Mouse (Mus musculus): ENCODE measurements at regions not wholly inside any gene's neighbourhood (a gene's known extent, or its start where the extent isn't known, plus 50 kb on each side); places are given as distances from the start of the nearest gene placed in this dataset.

DNA sequence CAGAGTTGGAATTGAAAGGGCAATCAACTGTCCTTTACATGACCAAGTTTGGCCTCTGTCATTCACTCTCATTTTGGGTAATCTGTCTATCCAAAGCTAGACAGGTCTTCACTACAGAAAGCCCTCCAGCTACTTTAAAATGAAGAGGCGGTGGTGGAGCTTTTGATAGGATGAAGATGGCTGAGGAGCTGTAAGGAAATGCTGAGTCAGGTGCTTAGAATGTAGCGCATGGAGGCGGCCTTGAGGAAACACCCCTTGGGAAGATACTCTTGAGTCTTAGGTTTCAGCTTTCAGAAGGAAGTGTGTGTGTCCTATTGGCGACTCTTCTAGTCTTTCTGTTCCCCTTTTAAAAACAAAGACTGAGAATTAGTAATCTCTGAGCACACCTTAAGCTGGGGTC, 214.4 kb upstream of the Osr1 start:
- Histone ChIP-seq H3K4me3 (no peak overlapping the region), H3K27ac (replicated peaks) (no peak overlapping the region), H3K4me1 (replicated peaks) (no peaks in the 10 kb centered on the region), H3K27me3 (no peaks in the 10 kb centered on the region), H3K9me3 (no peaks in the 10 kb centered on the region), H3K4me2 (no peak overlapping the region), H3K9ac (no peak overlapping the region), H3K36me3 (no peaks in the 10 kb centered on the region)
- ATAC-seq (ENCODE audit: low FRiP score, low read depth): no peak
- 92% methylated on average over 4 of the region's 4 CpGs for WGBS

DNA sequence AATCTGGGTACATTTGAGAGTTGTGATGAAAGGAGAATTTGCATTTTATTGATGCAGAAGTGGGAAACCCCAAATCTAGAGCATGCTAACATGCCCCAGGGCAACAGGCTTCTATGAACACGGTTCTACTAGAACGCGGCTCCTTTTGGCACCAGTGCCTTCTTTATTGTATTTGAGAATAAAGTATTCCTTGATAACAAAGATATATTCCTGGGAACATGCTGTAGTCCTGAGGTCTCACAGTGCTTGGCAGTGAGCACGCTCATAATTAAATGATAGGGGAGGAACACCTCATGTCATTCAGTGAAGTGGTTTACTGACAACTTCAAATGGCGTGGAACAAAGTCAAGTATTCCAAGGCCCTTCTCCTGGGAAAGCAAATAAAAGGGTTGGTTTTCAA, 212.1 kb upstream of the Osr1 start:
- no peak for ATAC-seq (ENCODE audit: low FRiP score, low read depth)
- H3K9me3 ChIP-seq: no peaks in the 10 kb centered on the region
- 83% methylated on average over 5 of the region's 5 CpGs for WGBS
- H3K4me3 ChIP-seq: no peak overlapping the region
- H3K4me1 ChIP-seq (replicated peaks): no peaks in the 10 kb centered on the region
- no peak overlapping the region for H3K4me2 ChIP-seq
- H3K27ac ChIP-seq (replicated peaks): no peak overlapping the region
- H3K36me3 ChIP-seq: no peaks in the 10 kb centered on the region
- no peaks in the 10 kb centered on the region for H3K27me3 ChIP-seq
- no peak overlapping the region for H3K9ac ChIP-seq

DNA sequence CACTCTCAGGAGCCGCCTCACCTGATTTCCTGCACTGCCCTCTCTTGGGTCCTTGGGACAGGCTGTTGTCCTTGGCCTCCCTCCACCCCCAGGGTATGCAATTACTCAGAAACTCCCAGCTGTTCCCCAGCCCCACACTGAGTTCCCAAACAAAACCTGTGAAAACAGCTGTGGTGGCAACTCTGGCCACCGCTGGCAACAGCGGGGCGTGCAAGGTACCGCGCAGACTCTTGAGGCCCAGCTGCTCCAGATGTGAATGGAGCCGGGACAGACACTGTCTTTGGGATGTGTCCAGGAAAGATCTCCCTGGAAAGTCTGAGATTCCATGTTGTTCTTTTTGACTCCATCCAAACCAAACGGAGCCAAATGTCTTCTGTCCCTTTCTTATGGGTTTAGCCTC, 211.0 kb upstream of the Osr1 start:
- H3K4me2 ChIP-seq: no peak overlapping the region
- no peaks in the 10 kb centered on the region for H3K9me3 ChIP-seq
- no peaks in the 10 kb centered on the region for H3K27me3 ChIP-seq
- WGBS: 48% methylated on average over 8 of the region's 8 CpGs
- no peak overlapping the region for H3K4me3 ChIP-seq
- no peaks in the 10 kb centered on the region for H3K36me3 ChIP-seq
- no peaks in the 10 kb centered on the region for H3K4me1 ChIP-seq (replicated peaks)
- H3K9ac ChIP-seq: no peak overlapping the region
- no peak for ATAC-seq (ENCODE audit: low FRiP score, low read depth)
- H3K27ac ChIP-seq (replicated peaks): no peak overlapping the region

DNA sequence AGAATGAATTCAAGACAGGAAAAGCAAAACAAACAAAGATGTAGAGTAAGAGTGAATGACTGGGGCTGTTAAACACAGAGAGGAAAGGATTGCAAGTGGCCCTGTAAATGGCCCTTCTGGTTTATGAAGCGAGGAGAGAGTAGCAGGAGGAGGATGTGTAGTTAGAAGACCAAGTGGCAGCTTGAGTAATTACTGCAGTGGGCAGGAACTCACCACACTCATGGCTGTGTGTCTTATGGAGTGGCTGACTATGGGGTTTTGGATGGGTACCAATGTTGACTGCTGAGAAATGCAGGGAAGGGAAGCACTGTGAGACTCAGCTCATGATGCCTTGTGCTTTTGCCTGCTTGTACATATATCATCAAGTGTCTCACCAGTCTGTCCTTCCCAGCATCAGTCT, 204.0 kb upstream of the Osr1 start:
- Histone ChIP-seq H3K9ac (no peak overlapping the region), H3K4me1 (replicated peaks) (no peaks in the 10 kb centered on the region), H3K4me3 (no peak overlapping the region), H3K27me3 (no peaks in the 10 kb centered on the region), H3K9me3 (no peaks in the 10 kb centered on the region), H3K27ac (replicated peaks) (no peak overlapping the region), H3K4me2 (no peak overlapping the region), H3K36me3 (no peaks in the 10 kb centered on the region)
- no peak for ATAC-seq (ENCODE audit: low FRiP score, low read depth)
- WGBS: 83% methylated on average over 1 of the region's 1 CpGs

DNA sequence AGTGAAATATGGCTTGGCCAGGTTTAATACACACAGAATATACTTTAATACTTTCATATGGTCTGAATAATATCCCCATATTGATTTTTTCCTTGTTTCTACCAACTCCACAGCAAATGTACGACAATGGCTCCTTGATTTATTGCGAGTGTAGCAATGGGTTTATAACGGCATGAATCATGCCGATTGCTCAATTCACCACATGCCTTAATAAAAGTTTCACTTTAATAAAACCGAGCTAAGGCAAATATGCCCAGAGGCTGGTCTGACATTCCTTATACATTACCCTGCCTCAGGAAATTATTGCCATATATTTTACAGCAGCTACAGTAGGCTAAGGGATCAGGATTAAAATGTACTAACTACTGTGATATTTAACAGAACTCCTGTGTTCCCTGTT, 201.2 kb upstream of the Osr1 start:
- Histone ChIP-seq H3K27me3 (no peaks in the 10 kb centered on the region), H3K4me2 (no peak overlapping the region), H3K36me3 (no peaks in the 10 kb centered on the region), H3K4me3 (no peak overlapping the region), H3K9me3 (no peaks in the 10 kb centered on the region), H3K27ac (replicated peaks) (no peak overlapping the region), H3K4me1 (replicated peaks) (no peaks in the 10 kb centered on the region), H3K9ac (no peak overlapping the region)
- WGBS: 86% methylated on average over 5 of the region's 5 CpGs
- ATAC-seq (ENCODE audit: low FRiP score, low read depth): no peak

DNA sequence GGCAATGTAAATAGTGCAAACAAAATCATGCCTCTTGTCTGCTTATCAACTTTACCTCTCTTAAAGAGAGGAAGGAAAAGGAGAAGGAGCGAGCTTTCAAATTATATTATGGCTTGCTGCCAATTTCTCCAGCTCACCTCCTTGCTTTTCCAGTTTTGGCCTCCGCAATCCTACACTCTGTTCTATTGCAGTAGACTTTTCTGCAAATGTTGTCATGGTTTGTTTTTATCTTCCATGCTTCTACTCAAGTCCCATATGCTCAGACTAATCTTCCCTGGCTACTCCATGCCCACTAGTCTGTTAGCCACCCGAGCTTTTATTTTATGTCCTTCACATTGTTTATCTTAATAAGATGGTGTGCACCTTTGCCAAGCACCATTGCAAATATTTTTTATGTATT, 168.0 kb upstream of the Osr1 start:
- Histone ChIP-seq H3K4me2 (no peak overlapping the region), H3K9me3 (no peaks in the 10 kb centered on the region), H3K9ac (no peak overlapping the region), H3K4me3 (no peak overlapping the region), H3K36me3 (no peaks in the 10 kb centered on the region), H3K27me3 (no peaks in the 10 kb centered on the region), H3K27ac (replicated peaks) (no peak overlapping the region), H3K4me1 (replicated peaks) (no peaks in the 10 kb centered on the region)
- no peak for ATAC-seq (ENCODE audit: low FRiP score, low read depth)
- 76% methylated on average over 3 of the region's 3 CpGs for WGBS

DNA sequence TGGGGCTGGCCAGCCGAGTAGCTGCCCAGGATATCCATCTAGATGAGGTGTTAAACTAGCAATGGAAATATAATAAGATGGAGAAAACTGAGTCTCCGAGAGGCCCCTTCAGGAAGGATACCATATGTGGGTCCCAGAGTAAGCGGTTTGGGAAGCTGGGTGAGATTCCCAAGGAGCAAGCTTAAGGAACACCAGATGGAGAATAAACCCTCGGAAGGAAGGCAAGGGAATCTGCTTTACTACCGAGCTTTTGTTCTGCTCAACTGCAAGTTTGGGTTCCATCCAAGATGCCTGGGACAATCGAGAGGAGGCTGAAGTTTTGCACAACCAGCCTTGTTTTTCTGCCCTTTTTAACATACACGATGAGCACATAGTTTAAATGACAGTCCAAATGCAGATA, 164.9 kb upstream of the Osr1 start:
- Histone ChIP-seq H3K4me1 (replicated peaks) (no peaks in the 10 kb centered on the region), H3K9me3 (no peaks in the 10 kb centered on the region), H3K9ac (no peak overlapping the region), H3K36me3 (no peaks in the 10 kb centered on the region), H3K27ac (replicated peaks) (no peak overlapping the region), H3K27me3 (no peaks in the 10 kb centered on the region), H3K4me2 (no peak overlapping the region), H3K4me3 (no peak overlapping the region)
- 70% methylated on average over 7 of the region's 7 CpGs for WGBS
- no peak for ATAC-seq (ENCODE audit: low FRiP score, low read depth)

DNA sequence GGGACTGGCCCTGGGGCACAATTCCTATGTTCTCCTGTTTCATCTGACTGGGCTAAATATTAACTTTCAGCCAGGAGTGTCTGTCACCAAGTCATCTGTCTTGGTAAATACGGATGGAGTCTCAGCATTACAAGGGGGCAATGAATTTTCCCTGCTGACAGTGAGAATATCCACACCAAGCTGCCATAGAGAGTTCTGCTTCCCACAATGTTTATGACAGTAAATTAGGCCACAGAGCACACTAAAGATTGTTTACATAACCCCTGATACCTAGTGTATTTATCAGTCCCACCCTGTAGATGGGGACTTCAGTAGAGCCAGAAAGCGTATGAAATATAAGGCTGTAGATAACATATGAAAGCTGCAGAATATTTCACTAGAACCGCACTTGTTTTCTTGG, 150.6 kb upstream of the Osr1 start:
- no peak overlapping the region for H3K4me3 ChIP-seq
- H3K9me3 ChIP-seq: no peaks in the 10 kb centered on the region
- no peaks in the 10 kb centered on the region for H3K4me1 ChIP-seq (replicated peaks)
- ATAC-seq (ENCODE audit: low FRiP score, low read depth): no peak
- no peak overlapping the region for H3K9ac ChIP-seq
- H3K27ac ChIP-seq (replicated peaks): no peak overlapping the region
- H3K4me2 ChIP-seq: no peak overlapping the region
- no peaks in the 10 kb centered on the region for H3K36me3 ChIP-seq
- H3K27me3 ChIP-seq: no peaks in the 10 kb centered on the region
- WGBS: 70% methylated on average over 3 of the region's 3 CpGs

DNA sequence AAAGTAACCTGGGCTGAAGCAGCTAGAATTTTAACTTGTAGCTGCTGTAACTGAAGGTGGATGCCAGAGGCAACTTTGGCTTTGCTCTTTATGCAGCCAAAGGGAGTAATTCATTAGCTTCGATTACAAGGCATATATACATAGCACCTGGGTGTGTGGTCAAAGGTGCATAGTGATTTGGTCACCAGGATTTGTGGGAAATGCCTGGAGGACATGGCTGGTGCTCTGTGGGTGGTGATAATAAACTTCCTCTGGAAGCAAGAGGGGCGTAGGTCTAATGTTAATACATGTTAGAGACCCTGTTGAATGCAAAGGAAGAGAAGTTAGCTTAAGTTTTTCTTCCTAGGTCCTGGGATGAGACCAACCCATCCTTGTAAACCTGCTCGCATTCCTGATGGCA, 139.3 kb upstream of the Osr1 start:
- H3K4me1 ChIP-seq (replicated peaks): no peaks in the 10 kb centered on the region
- ATAC-seq (ENCODE audit: low FRiP score, low read depth): no peak
- H3K9me3 ChIP-seq: no peaks in the 10 kb centered on the region
- H3K4me2 ChIP-seq: no peak overlapping the region
- WGBS: 79% methylated on average over 3 of the region's 3 CpGs
- no peaks in the 10 kb centered on the region for H3K36me3 ChIP-seq
- no peak overlapping the region for H3K9ac ChIP-seq
- H3K4me3 ChIP-seq: no peak overlapping the region
- H3K27ac ChIP-seq (replicated peaks): no peak overlapping the region
- H3K27me3 ChIP-seq: no peaks in the 10 kb centered on the region

DNA sequence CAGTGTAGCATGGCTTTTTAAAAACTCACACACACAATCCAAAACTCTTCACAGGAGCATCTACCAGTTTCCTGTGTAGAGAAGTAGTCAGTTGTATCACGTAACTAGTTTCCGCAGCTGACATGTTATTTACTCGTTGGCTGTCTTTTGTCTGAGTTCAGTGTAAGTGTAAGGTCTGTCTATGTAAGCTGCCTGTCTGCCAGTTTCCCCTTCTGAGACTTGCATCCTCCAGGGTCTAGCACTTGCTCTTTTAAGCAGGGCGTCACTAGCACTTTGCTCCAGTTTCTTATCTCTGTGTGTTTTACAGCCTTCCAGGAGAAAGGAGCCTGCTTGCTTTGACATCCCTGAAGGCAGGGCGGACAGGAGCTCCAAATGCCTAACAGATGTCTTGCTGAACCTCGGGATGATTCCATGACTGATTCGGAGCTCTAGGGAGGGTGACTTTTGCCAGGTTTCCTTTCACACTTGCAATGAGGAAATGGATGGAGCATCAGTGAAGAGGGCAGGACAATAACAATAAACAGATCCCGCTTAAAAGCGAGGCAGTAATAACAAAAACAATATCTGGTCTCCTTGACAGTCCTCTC, 131.2 kb upstream of the Osr1 start:
- 75% methylated on average over 9 of the region's 9 CpGs for WGBS
- H3K4me1 ChIP-seq (replicated peaks): no peaks in the 10 kb centered on the region
- no peaks in the 10 kb centered on the region for H3K27me3 ChIP-seq
- no peaks in the 10 kb centered on the region for H3K36me3 ChIP-seq
- H3K9me3 ChIP-seq: no peaks in the 10 kb centered on the region
- no peak overlapping the region for H3K9ac ChIP-seq
- no peak overlapping the region for H3K27ac ChIP-seq (replicated peaks)
- no peak for ATAC-seq (ENCODE audit: low FRiP score, low read depth)
- H3K4me2 ChIP-seq: no peak overlapping the region
- no peak overlapping the region for H3K4me3 ChIP-seq

DNA sequence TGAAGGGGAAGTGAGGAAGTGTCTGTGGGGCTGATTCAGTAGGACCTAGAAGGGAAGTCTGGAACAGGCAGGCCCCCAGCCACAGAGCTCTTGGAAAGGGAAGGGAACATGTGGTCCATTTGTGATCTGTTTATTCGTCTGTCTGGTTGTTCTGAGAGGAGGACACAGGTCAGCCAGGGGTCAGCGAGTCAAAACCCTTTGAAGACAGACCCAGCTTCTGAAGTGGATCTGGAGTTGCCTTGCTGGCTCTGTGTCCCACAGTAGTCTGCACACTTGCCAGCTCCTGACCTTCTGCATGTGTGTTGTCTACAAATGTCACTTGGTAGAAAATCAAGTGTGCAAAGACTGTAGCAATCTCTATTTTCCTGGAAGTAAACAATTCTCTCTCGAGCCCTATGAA, 119.3 kb upstream of the Osr1 start:
- WGBS: 64% methylated on average over 3 of the region's 3 CpGs
- Histone ChIP-seq H3K4me1 (replicated peaks) (no peaks in the 10 kb centered on the region), H3K4me2 (no peak overlapping the region), H3K9me3 (no peaks in the 10 kb centered on the region), H3K9ac (no peak overlapping the region), H3K27me3 (no peaks in the 10 kb centered on the region), H3K4me3 (no peak overlapping the region), H3K36me3 (no peaks in the 10 kb centered on the region), H3K27ac (replicated peaks) (no peak overlapping the region)
- no peak for ATAC-seq (ENCODE audit: low FRiP score, low read depth)

DNA sequence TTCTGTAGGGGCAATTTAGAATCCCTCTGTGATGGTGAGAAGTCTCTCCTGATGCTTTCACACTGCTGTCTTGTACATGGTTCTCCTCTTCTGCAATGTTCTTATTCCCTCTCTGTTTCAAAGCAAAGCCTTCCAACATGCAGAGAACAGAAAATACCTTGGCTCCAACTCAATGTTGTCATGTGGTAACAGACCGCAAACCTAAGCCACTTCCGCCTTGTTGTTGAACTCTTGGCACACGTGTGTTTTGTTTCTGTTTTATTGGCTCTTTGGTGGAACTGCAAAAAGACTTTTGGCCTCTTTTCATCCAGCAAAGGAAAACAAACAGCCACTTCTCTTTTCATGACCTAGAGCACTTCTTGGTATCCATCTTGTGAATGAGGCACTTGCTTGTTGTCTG, 109.7 kb upstream of the Osr1 start:
- Histone ChIP-seq H3K4me1 (replicated peaks) (no peaks in the 10 kb centered on the region), H3K9ac (no peak overlapping the region), H3K36me3 (no peaks in the 10 kb centered on the region), H3K9me3 (no peaks in the 10 kb centered on the region), H3K27ac (replicated peaks) (no peak overlapping the region), H3K4me3 (no peak overlapping the region), H3K27me3 (no peaks in the 10 kb centered on the region), H3K4me2 (no peak overlapping the region)
- no peak for ATAC-seq (ENCODE audit: low FRiP score, low read depth)
- 81% methylated on average over 3 of the region's 3 CpGs for WGBS

DNA sequence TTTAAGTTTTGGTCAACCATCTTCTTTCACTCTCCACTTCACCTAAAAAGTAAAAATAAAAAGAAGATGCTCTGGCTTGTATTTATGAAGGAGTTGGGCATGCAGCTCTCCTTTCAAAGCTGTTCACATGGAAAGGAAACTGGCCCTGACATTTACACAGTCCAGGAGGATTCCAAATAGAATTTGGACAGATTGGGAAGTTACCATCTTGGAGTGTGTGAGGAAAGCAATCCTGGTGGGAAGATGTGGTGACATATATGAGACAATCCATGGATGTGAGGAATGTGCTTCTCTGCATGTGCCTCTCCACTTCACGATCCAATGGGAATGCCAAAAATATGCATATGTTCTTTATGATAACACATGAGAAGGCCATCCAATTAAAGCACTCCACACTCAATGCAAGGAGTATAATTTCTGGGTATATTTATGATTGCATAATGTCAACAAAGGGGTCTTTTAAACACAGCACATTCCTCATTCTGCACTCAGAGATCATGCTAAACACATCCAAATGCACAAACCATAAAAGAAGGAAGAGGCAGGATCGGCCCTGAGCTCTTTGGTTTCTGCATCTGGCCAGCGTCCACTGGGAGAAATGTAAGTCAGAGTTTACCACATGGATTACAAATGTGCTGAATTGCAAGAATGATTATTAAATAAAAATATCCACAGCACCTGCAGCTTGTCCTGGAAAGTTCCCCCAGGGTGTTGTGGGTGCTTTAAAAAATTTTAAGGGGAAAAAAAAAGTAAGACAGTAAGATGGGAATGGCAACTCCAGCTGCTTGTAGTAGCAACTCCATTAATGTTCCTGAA, 100.1 kb upstream of the Osr1 start:
- no peaks in the 10 kb centered on the region for H3K9me3 ChIP-seq
- H3K4me1 ChIP-seq (replicated peaks): no peaks in the 10 kb centered on the region
- ATAC-seq (ENCODE audit: low FRiP score, low read depth): no peak
- H3K36me3 ChIP-seq: no peaks in the 10 kb centered on the region
- H3K27ac ChIP-seq (replicated peaks): no peak overlapping the region
- H3K4me3 ChIP-seq: no peak overlapping the region
- H3K27me3 ChIP-seq: no peaks in the 10 kb centered on the region
- WGBS: 79% methylated on average over 3 of the region's 3 CpGs
- no peak overlapping the region for H3K4me2 ChIP-seq
- H3K9ac ChIP-seq: no peak overlapping the region

All from hindbrain, embryonic 15.5 days (tissue).